Mouse (Mus musculus): ENCODE results near the gene Nfkb2.

The Nfkb2 gene

GRCm38 (mm10) chr19:46323716-46324115 is 19.6 kb downstream of the Nfkb2 start:
- DNase-seq: no peak

GRCm38 (mm10) chr19:46324366-46324765 is 20.2 kb downstream of the Nfkb2 start:
- no peak for DNase-seq

GRCm38 (mm10) chr19:46324918-46325317 is 20.8 kb downstream of the Nfkb2 start:
- no peak for DNase-seq

GRCm38 (mm10) chr19:46326019-46326755 is 22.1 kb downstream of the Nfkb2 start:
- peak; percentile 56 to 65 for DNase-seq

GRCm38 (mm10) chr19:46326756-46327305 is 22.7 kb downstream of the Nfkb2 start, which contains the start of gene Psd:
TSS of gene Psd (minus strand) at chr19:46327156.
- DNase-seq: peak; percentile 81 to 82

- peak in 1 of 2 experiments; percentile 43 for DNase-seq
Observed at GRCm38 (mm10) chr19:46327531-46328064, 23.5 kb downstream of the Nfkb2 start.

GRCm38 (mm10) chr19:46328081-46329030 is 24.2 kb downstream of the Nfkb2 start, which contains the start of gene Fbxl15:
TSS of gene Fbxl15 (plus strand) at chr19:46328184.
- peak; percentile 93 to 95 for DNase-seq

- DNase-seq: peak in 1 of 2 experiments; percentile 53
Observed at GRCm38 (mm10) chr19:46329031-46329641, 25.0 kb downstream of the Nfkb2 start.

GRCm38 (mm10) chr19:46329951-46330350 is 25.8 kb downstream of the Nfkb2 start:
- DNase-seq: peak; percentile 86 to 88

- DNase-seq: no peak
Observed at GRCm38 (mm10) chr19:46330696-46331095, 26.6 kb downstream of the Nfkb2 start.

GRCm38 (mm10) chr19:46331326-46331725 is 27.2 kb downstream of the Nfkb2 start:
- no peak for DNase-seq

- DNase-seq: no peak
Observed at GRCm38 (mm10) chr19:46331936-46332335, 27.8 kb downstream of the Nfkb2 start.

- DNase-seq: no peak
Observed at GRCm38 (mm10) chr19:46332721-46333339, 28.7 kb downstream of the Nfkb2 start.

GRCm38 (mm10) chr19:46333906-46334305 is 29.8 kb downstream of the Nfkb2 start:
- DNase-seq: peak; percentile 73 to 74

GRCm38 (mm10) chr19:46337719-46338330 is 33.7 kb downstream of the Nfkb2 start:
- DNase-seq: no peak

GRCm38 (mm10) chr19:46338331-46338936 is 34.3 kb downstream of the Nfkb2 start, which contains the start of gene Cuedc2:
TSS of gene Cuedc2 (minus strand) at chr19:46338702.
- peak; percentile 98 to 100 for DNase-seq

- DNase-seq: no peak
Observed at GRCm38 (mm10) chr19:46338942-46339286, 34.8 kb downstream of the Nfkb2 start.

- DNase-seq: peak in 1 of 2 experiments; percentile 33
Observed at GRCm38 (mm10) chr19:46339287-46339971, 35.3 kb downstream of the Nfkb2 start.

GRCm38 (mm10) chr19:46344710-46345419 is 40.7 kb downstream of the Nfkb2 start:
- no peak for DNase-seq

GRCm38 (mm10) chr19:46347146-46347545 is 43.0 kb downstream of the Nfkb2 start:
- no peak for DNase-seq

Measured in cerebellum, postnatal 36 days (tissue).